Mouse (Mus musculus) common myeloid progenitor, adult 5-6 weeks (primary cell): ENCODE results near the gene Gm11111. TPM values are rescaled to one million over a fixed set of nuclear protein-coding genes. Genes with fewer than 3 reads are reported as not detected.

ENCODE experiments used
- ATAC-seq: replicated peaks from 2 replicates; pipeline ENCODE4 v1.8.0; 2016; ENCODE audit warnings: low read depth, mild to moderate bottlenecking, moderate TSS enrichment, inconsistent platforms; ENCODE audit not compliant: poor library complexity, severe bottlenecking
- total RNA-seq: library from RNA; stranded (forward); fragments of 200-1000, 187-1606 nt; gene quantifications from 2 replicates; pipeline ENCODE4 v1.2.3, GENCODE M21; 2017

Gene Gm11111
- total RNA-seq, 1 experiment from 2014 or later = not detected

DNA sequence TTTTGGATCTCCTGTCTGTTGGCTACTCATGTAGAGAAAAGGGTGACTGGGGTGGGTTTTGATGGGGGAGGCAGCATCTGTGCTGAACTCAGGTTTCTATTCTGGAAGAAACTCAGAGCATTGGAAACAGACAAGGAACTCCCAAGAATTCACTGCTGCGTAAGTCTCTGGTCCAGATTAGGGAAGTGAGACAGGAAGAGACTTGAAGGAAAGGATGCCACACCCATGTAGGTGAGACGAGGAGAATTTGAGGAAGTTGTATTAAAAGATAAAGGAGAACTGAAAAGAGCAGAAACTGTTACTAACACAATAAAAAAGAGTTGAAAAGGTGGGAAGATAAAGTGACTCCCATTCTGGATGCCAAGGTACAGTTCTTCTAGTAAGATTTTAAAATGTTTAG lies 25.9 kb downstream of the Gm11111 start:
- peak; percentile 87 for ATAC-seq

- no peak for ATAC-seq
These were observed 28.3 kb downstream of the Gm11111 start for GRCm38 (mm10) chr5:98580811-98581210.

GRCm38 (mm10) chr5:98582051-98582450 lies 29.6 kb downstream of the Gm11111 start:
- ATAC-seq = no peak

- peak; percentile 97 for ATAC-seq
These were observed 33.4 kb downstream of the Gm11111 start for GRCm38 (mm10) chr5:98585915-98586314.

Other genes starting within 250 kb of the Gm11111 start
- not detected in 2 replicates for gene Cfap299, start 223.4 kb upstream of the Gm11111 start, total RNA-seq